Mouse (Mus musculus) neural tube, embryonic 11.5 days (tissue): Measurements from ENCODE around the gene Spock3. TPM values are rescaled to one million over a fixed set of nuclear protein-coding genes. Genes with fewer than 3 reads are reported as not detected.
"Not testable (repeated sequence)": the region's sequence is repeated elsewhere in the genome, so short reads cannot be mapped to it uniquely, and the experiment has no call there.

Experiments
- ATAC-seq: fragments of 200-750 bp; cut with Nextera tagmentation; 2 replicates; pipeline ENCODE4 v1.8.0; 2017; ENCODE audit warnings: moderate number of reproducible peaks, mild to moderate bottlenecking, moderate TSS enrichment, moderate library complexity; ENCODE audit not compliant: insufficient read depth, low FRiP score, low TSS enrichment
- DNase-seq: peaks from one replicate; pipeline ENCODE4 v3.0.0-alpha.2; 2015; ENCODE audit warnings: low spot score
- H3K27ac ChIP-seq: fragments of 300-500 bp; sonication (generic); 2 replicates; pipeline ENCODE4 v1.5.1; 2014; ENCODE audit warnings: low read depth, mild to moderate bottlenecking, low read length
- H3K27me3 ChIP-seq: fragments of 300-500 bp; sonication (generic); 2 replicates; pipeline ENCODE4 v1.6.1; 2014; ENCODE audit warnings: mild to moderate bottlenecking, low read length, mixed read lengths; ENCODE audit not compliant: control insufficient read depth, insufficient read depth
- H3K36me3 ChIP-seq: fragments of 300-500 bp; sonication (generic); 2 replicates; pipeline ENCODE4 v1.6.1; 2014; ENCODE audit warnings: mild to moderate bottlenecking, low read length, moderate library complexity, mixed read lengths; ENCODE audit not compliant: control insufficient read depth, insufficient read depth
- H3K4me1 ChIP-seq: fragments of 300-500 bp; sonication (generic); 2 replicates; pipeline ENCODE4 v1.6.1; 2014; ENCODE audit warnings: low read length, mixed read lengths; ENCODE audit not compliant: control insufficient read depth, insufficient read depth
- H3K4me2 ChIP-seq: fragments of 300-500 bp; sonication (generic); 2 replicates; pipeline ENCODE4 v1.6.1; 2014; ENCODE audit warnings: low read depth, mild to moderate bottlenecking, moderate library complexity
- H3K4me3 ChIP-seq: fragments of 300-500 bp; sonication (generic); 2 replicates; pipeline ENCODE4 v1.5.1; 2014; ENCODE audit warnings: low read depth, low read length
- H3K9ac ChIP-seq: fragments of 300-500 bp; sonication (generic); 2 replicates; pipeline ENCODE4 v1.6.1; 2014; ENCODE audit warnings: mild to moderate bottlenecking, low read length
- H3K9me3 ChIP-seq: fragments of 300-500 bp; sonication (generic); 2 replicates; pipeline ENCODE4 v1.6.1; 2016; ENCODE audit warnings: low read length; ENCODE audit not compliant: control insufficient read depth
- WGBS: fragments of 180-500 bp; shearing (Covaris S2); extraction: QIAGEN DNeasy Blood & Tissue Kit; methylation state at CpG from one replicate; pipeline ENCODE4 v1.1.7; 2014; 5-methylcytosine and 5-hydroxymethylcytosine counted together
- polyA plus RNA-seq: library from polyadenylated mRNA; unstranded; fragments of >200 nt; fragmentation: Nextera tagmentation; extraction: Ambion mirVana; gene quantifications from 2 replicates; pipeline ENCODE4 v1.2.1, GENCODE M21; 2014

The Spock3 gene
- polyA plus RNA-seq, 1 experiment from 2014 or later = 17.8 TPM

DNA sequence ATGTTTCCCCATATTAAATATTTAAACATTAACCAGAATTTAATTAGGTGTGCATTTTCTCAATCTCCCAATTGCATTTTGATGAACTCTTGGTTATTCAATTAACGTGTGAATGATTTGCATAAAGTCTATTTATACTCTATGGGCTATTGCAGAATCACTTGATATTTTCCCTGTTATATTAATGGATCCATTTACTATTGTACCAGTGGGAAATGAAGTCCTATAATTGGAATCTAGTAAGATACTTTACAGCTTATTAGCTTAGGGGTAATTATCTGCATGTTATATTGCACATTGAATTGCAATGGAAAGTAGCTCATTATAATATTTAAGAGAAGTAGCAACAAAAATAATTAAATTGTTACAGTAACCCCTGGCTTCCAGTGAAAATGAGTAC lies 162.1 kb downstream of the Spock3 start:
- H3K4me2 ChIP-seq = no peak overlapping the region
- 81% methylated on average over 1 of the region's 1 CpGs for WGBS
- no peaks in the 10 kb centered on the region for H3K27me3 ChIP-seq
- DNase-seq (no peak), ATAC-seq (no peak)
- no peak overlapping the region for H3K9ac ChIP-seq
- no peak overlapping the region for H3K27ac ChIP-seq
- no peaks in the 10 kb centered on the region for H3K36me3 ChIP-seq
- H3K9me3 ChIP-seq = no peaks in the 10 kb centered on the region
- no peak overlapping the region for H3K4me3 ChIP-seq
- H3K4me1 ChIP-seq = no peaks in the 10 kb centered on the region

GRCm38 (mm10) chr8:63120508-63120907 lies 169.7 kb downstream of the Spock3 start:
- Histone ChIP-seq H3K27ac (no peak overlapping the region), H3K9me3 (no peaks in the 10 kb centered on the region), H3K27me3 (no peaks in the 10 kb centered on the region), H3K4me3 (no peak overlapping the region), H3K4me1 (no peaks in the 10 kb centered on the region), H3K9ac (no peak overlapping the region), H3K36me3 (no peaks in the 10 kb centered on the region), H3K4me2 (no peak overlapping the region)
- WGBS = 71% methylated on average over 2 of the region's 2 CpGs
- DNase-seq (no peak), ATAC-seq (peak; percentile 61; the same call in 1 of the 2 replicates)

DNA sequence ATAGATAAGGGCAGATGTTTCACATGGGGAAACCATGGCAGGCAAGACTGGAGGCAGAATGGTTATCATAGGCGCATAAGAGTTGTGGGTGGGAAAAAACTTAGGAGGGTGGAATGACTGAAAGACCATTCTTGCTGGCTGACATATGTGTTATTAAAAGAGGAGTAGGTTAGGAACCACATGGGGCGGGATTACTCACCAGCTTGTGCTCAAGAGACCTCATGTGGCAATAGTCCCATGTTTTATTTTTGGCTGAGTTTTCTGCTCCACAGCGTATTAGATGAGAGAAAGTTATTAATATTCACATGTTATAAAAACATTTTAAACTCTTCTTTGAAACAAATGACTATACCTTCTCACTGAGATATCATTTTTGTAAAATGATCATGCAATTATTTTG lies 184.6 kb downstream of the Spock3 start:
- no peak overlapping the region for H3K4me2 ChIP-seq
- no peak overlapping the region for H3K9ac ChIP-seq
- H3K36me3 ChIP-seq = no peaks in the 10 kb centered on the region
- 91% methylated on average over 3 of the region's 3 CpGs for WGBS
- no peak for DNase-seq
- no peak overlapping the region for H3K4me3 ChIP-seq
- no peak for ATAC-seq
- H3K27me3 ChIP-seq = no peaks in the 10 kb centered on the region
- no peak overlapping the region for H3K27ac ChIP-seq
- no peaks in the 10 kb centered on the region for H3K9me3 ChIP-seq
- no peaks in the 10 kb centered on the region for H3K4me1 ChIP-seq

DNA sequence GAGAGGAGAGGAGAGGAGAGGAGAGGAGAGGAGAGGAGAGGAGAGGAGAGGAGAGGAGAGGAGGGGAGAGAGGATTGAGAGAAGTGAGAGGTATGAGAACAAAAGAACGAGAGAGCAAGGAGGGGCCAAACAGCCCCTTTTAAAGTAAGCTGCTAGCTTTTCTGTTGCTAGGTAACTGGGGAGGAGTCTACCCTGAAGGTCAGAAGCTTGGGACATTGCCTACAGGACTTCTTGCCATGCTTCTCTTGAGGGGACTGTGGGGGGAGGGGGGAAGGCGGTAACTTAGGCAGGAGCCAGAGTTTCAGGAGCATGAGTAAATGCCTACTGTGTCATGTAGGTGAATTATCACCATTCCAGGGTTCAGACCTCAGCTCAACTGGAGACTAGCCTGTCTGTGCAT lies 213.1 kb downstream of the Spock3 start:
- WGBS = 67% methylated on average over 2 of the region's 2 CpGs

DNA sequence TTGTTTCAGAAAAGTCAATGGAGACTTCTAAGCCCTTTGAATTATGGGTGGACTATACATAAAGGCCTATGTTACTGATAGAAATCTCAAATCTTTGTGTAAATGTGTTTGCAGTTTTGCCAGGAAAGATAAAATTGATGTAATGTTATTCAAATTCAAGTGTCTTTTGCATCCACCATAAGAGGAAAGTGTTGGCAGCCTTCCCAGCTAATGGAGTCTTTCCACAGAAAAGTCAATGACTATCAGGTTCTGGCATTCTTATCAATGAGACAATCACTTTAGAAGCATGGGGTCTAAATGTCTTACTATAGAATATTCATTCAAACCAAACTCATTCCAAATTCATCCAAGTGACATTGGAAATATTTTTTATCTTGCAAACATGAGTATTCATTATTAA lies 214.5 kb downstream of the Spock3 start:
- DNase-seq = no peak
- Histone ChIP-seq H3K4me3 (no peak overlapping the region), H3K4me1 (no peaks in the 10 kb centered on the region), H3K4me2 (no peak overlapping the region), H3K9me3 (no peaks in the 10 kb centered on the region), H3K9ac (no peak overlapping the region), H3K27ac (no peak overlapping the region), H3K27me3 (no peaks in the 10 kb centered on the region), H3K36me3 (no peaks in the 10 kb centered on the region)
- no peak for ATAC-seq

More for the DNA sequence above, 213.1 kb downstream of the Spock3 start:
- not testable (repeated sequence) for H3K4me1 ChIP-seq, DNase-seq, H3K4me2 ChIP-seq, H3K4me3 ChIP-seq, ATAC-seq, H3K36me3 ChIP-seq, H3K9me3 ChIP-seq, H3K9ac ChIP-seq, H3K27me3 ChIP-seq, H3K27ac ChIP-seq

DNA sequence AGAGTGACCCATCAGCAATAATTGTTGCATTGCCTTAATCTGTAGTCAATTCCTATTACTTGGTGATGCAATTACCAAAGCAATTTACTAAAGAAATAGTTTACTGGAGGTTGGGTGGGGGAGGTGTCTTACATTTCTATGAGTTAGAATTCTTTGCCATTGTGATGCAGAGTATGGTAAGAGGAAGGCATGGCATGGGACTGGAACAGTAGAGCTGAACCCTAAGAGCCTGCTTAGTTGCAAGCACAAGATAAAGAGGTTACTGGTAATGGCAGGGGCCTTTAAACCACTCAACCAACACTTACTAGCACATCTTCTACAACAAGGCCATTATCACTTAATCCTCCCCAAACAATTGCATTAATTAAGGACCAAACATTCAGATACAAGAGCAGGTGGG lies 219.1 kb downstream of the Spock3 start:
- H3K9me3 ChIP-seq = no peaks in the 10 kb centered on the region
- H3K27ac ChIP-seq = no peak overlapping the region
- no peaks in the 10 kb centered on the region for H3K4me1 ChIP-seq
- H3K4me2 ChIP-seq = no peak overlapping the region
- DNase-seq = no peak
- H3K36me3 ChIP-seq = no peaks in the 10 kb centered on the region
- no peaks in the 10 kb centered on the region for H3K27me3 ChIP-seq
- H3K4me3 ChIP-seq = no peak overlapping the region
- H3K9ac ChIP-seq = no peak overlapping the region
- ATAC-seq = no peak

- no peaks in the 10 kb centered on the region for H3K9me3 ChIP-seq
- 76% methylated on average over 1 of the region's 1 CpGs for WGBS
- no peak overlapping the region for H3K27ac ChIP-seq
- H3K4me3 ChIP-seq = no peak overlapping the region
- DNase-seq (no peak), ATAC-seq (no peak)
- H3K27me3 ChIP-seq = no peaks in the 10 kb centered on the region
- H3K4me2 ChIP-seq = no peak overlapping the region
- H3K9ac ChIP-seq = no peak overlapping the region
- H3K36me3 ChIP-seq = no peaks in the 10 kb centered on the region
- no peaks in the 10 kb centered on the region for H3K4me1 ChIP-seq
Observed at GRCm38 (mm10) chr8:63181272-63181671, 230.5 kb downstream of the Spock3 start.

GRCm38 (mm10) chr8:63258812-63259385 lies 308.1 kb downstream of the Spock3 start:
- Histone ChIP-seq H3K27me3 (no peaks in the 10 kb centered on the region), H3K9ac (no peak overlapping the region), H3K9me3 (no peaks in the 10 kb centered on the region), H3K27ac (no peak overlapping the region), H3K4me3 (no peak overlapping the region), H3K4me2 (no peak overlapping the region), H3K36me3 (no peaks in the 10 kb centered on the region), H3K4me1 (no peaks in the 10 kb centered on the region)
- ATAC-seq (no peak), DNase-seq (no peak)

DNA sequence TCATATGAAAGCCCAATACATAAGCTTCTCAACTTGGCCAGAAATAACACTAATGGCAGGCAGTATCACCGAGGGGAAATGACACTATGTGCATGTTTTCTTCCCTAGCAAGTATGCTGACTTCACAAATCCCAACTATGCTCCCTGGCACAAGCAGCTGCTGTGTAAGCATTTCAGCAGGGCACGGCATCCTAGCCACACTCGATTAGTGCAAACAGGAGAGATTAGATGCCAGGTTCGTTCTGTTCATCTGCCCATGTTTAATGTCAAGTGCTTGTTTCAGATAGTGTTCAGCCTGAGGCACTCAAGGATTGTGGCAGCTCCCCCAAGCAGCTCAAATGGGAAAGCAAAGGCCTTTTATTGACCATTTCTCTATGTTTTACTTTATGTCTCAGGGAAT lies 311.7 kb downstream of the Spock3 start:
- 90% methylated on average over 4 of the region's 4 CpGs for WGBS
- no peak for DNase-seq
- no peak for ATAC-seq

More for the DNA sequence above, 311.7 kb downstream of the Spock3 start:
- Histone ChIP-seq H3K9ac (no peak overlapping the region), H3K27me3 (no peaks in the 10 kb centered on the region), H3K4me1 (no peaks in the 10 kb centered on the region), H3K9me3 (no peaks in the 10 kb centered on the region), H3K4me2 (no peak overlapping the region), H3K4me3 (no peak overlapping the region), H3K36me3 (no peaks in the 10 kb centered on the region), H3K27ac (no peak overlapping the region)
